Mouse (Mus musculus): Measurements from ENCODE around the gene Prr12.

DNA sequence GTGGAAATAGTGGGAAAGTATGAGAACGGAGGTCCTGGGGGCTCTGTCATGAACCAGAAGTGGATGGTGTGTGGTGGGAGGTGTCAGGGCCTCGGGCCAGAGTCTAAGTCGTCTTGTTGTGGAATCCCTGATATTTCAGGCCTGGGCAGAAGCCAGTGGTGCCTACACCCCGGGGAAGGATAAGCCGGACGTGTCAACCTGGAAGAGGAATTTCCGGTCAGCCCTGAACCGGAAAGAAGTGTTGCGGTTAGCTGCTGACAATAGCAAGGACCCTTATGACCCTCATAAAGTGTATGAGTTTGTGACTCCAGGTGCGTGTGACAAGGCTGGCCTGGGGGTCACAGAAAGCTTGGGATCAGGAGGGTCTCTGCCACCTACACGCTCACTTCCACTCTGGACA lies 52.9 kb downstream of the Prr12 start:
- no peak for TF ChIP-seq CTCF (IDR thresholded peaks at IDR 0.05; ENCODE audit: control insufficient read depth, insufficient read depth, low read length)
- TF ChIP-seq POLR2A (IDR thresholded peaks at IDR 0.05; ENCODE audit: borderline replicate concordance, control insufficient read depth, low read depth, low read length), result no peak
